In the genomic region with DNA sequence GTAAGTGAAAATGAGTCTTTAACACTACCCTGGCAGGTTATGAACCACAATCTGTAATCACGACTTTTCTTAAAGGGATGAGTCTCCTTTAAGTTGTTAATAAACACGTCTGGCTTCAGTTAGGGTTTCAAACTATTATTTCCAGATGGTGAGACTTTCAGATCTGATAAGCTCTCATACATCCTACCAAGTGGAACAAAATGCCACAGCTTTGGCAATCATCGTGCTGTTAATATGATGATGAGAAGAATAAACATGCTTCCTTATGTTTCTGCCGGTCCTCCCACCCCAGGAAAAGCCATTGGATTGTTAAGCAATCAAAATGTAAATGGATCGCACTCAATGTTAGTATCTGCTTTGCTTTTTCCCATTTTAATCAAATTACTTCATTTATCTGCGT, we compare ENCODE assay signal across 23 mouse cellular contexts. TPM values are rescaled to one million over a fixed set of nuclear protein-coding genes. Genes with fewer than 3 reads are reported as not detected.
DNase-seq lines count a peak whose midpoint lies in the region; ATAC-seq lines count a peak whose summit lies in the region.
"Had no signal": no experiment of that assay in that cellular context is flagged by ENCODE, and none has a peak within 500 bp of the region (broad histone marks: within the 10 kb centered on the region; RNA-seq: fewer than 3 reads in every experiment).

No protein-coding gene starts in this region.

- 0 out of 2 replicates have a peak overlapping the region, but pooled peaks have one; percentile 11 for H3K27ac ChIP-seq in hindbrain, embryonic 15.5 days (replicated peaks)
- no peak overlapping the region for H3K27ac ChIP-seq in hindbrain, embryonic 12.5 days
- peak overlapping the region; percentile 78 for H3K27ac ChIP-seq in neural tube, embryonic 13.5 days (replicated peaks)
- H3K27ac ChIP-seq: embryonic facial prominence, embryonic 15.5 days; liver, embryonic 12.5 days; neural tube, embryonic 12.5 days had no signal

- H3K9ac ChIP-seq in hindbrain, embryonic 15.5 days, result no peak overlapping the region
- H3K9ac ChIP-seq in hindbrain, embryonic 12.5 days, result no peak overlapping the region
- no peak overlapping the region for H3K9ac ChIP-seq in neural tube, embryonic 13.5 days
- H3K9ac ChIP-seq: embryonic facial prominence, embryonic 15.5 days; liver, embryonic 12.5 days; neural tube, embryonic 12.5 days had no signal

- intact Hi-C loops in left cerebral cortex, postnatal 10 days (cut with DNase I), result no loop called here

- no peaks in the 10 kb centered on the region for H3K9me3 ChIP-seq in hindbrain, embryonic 15.5 days
- no peaks in the 10 kb centered on the region for H3K9me3 ChIP-seq in hindbrain, embryonic 12.5 days (replicated peaks)
- H3K9me3 ChIP-seq in neural tube, embryonic 13.5 days, result no peaks in the 10 kb centered on the region
- H3K9me3 ChIP-seq: embryonic facial prominence, embryonic 15.5 days; liver, embryonic 12.5 days; neural tube, embryonic 12.5 days had no signal

- no peak for ATAC-seq in hindbrain, embryonic 15.5 days (ENCODE audit: low FRiP score, low read depth)
- ATAC-seq in hindbrain, embryonic 12.5 days (ENCODE audit: low FRiP score), result no peak
- peak; percentile 88 for ATAC-seq in neural tube, embryonic 13.5 days (ENCODE audit: low read depth)
- no peak for ATAC-seq in megakaryocyte progenitor cell, adult 5-6 weeks (replicated peaks; ENCODE audit: poor library complexity)
- ATAC-seq: activated CD4-positive, CD25-positive, alpha-beta regulatory T cell, adult 4 months; CD4-positive, CD25-positive, alpha-beta regulatory T cell, adult 4 months; intestine, postnatal 0 days; liver, embryonic 12.5 days had no signal

- no peak overlapping the region for H3K4me2 ChIP-seq in hindbrain, embryonic 15.5 days
- no peak overlapping the region for H3K4me2 ChIP-seq in hindbrain, embryonic 12.5 days (replicated peaks)
- H3K4me2 ChIP-seq in neural tube, embryonic 13.5 days, result no peak overlapping the region
- H3K4me2 ChIP-seq: embryonic facial prominence, embryonic 15.5 days; liver, embryonic 12.5 days; midbrain, embryonic 11.5 days; neural tube, embryonic 12.5 days had no signal

- peak; percentile 3 for DNase-seq in embryo, embryonic 11 days
- DNase-seq in embryo, embryonic 9.5 days (ENCODE audit: extremely low spot score), result no peak
- no peak for DNase-seq in neural tube, embryonic 10.5 days (ENCODE audit: extremely low spot score, low spot score)
- no peak for DNase-seq in left cerebral cortex, postnatal 10 days (ENCODE audit: extremely low spot score in 1 of 2, low spot score in 2 of 2)
- DNase-seq: adrenal gland, postnatal 14 days; cerebellum, adult 18-20 months; cerebellum, postnatal 25 days; gastrocnemius, postnatal 36 days; lung, adult 2 months; lung, postnatal 36 days; thymus, postnatal 25 days had no signal

- H3K36me3 ChIP-seq in hindbrain, embryonic 15.5 days, result no peaks in the 10 kb centered on the region
- no peaks in the 10 kb centered on the region for H3K36me3 ChIP-seq in hindbrain, embryonic 12.5 days
- H3K36me3 ChIP-seq in neural tube, embryonic 13.5 days, result no peaks in the 10 kb centered on the region
- H3K36me3 ChIP-seq: embryonic facial prominence, embryonic 15.5 days; liver, embryonic 12.5 days; neural tube, embryonic 12.5 days had no signal

- WGBS in hindbrain, embryonic 15.5 days, result 63% methylated on average over 6 of the region's 6 CpGs
- WGBS in hindbrain, embryonic 12.5 days, result 73% methylated on average over 6 of the region's 6 CpGs
- WGBS in neural tube, embryonic 13.5 days, result 54% methylated on average over 6 of the region's 6 CpGs

- H3K4me3 ChIP-seq in hindbrain, embryonic 15.5 days, result no peak overlapping the region
- no peak overlapping the region for H3K4me3 ChIP-seq in hindbrain, embryonic 12.5 days
- no peak overlapping the region for H3K4me3 ChIP-seq in neural tube, embryonic 13.5 days
- H3K4me3 ChIP-seq: embryonic facial prominence, embryonic 15.5 days; liver, embryonic 12.5 days; neural tube, embryonic 12.5 days had no signal

- H3K27me3 ChIP-seq in hindbrain, embryonic 15.5 days, result no peaks in the 10 kb centered on the region
- H3K27me3 ChIP-seq in hindbrain, embryonic 12.5 days, result 0 out of 2 replicates have a peak, but pooled peaks cover 3% of the 10 kb centered on the region
- H3K27me3 ChIP-seq in neural tube, embryonic 13.5 days, result no peaks in the 10 kb centered on the region
- H3K27me3 ChIP-seq: embryonic facial prominence, embryonic 15.5 days; liver, embryonic 12.5 days; neural tube, embryonic 12.5 days had no signal

- H3K4me1 ChIP-seq in hindbrain, embryonic 15.5 days (replicated peaks), result no peaks in the 10 kb centered on the region
- no peaks in the 10 kb centered on the region for H3K4me1 ChIP-seq in hindbrain, embryonic 12.5 days
- H3K4me1 ChIP-seq in neural tube, embryonic 13.5 days (replicated peaks), result peaks cover 11% of the 10 kb centered on the region
- H3K4me1 ChIP-seq: embryonic facial prominence, embryonic 15.5 days; liver, embryonic 12.5 days had no signal

RNA-seq across cellular contexts. Expression of a gene that starts 30.1 kb away (rescaled TPM):
- 37.8 and 44.5 TPM in 2 replicates for polyA plus RNA-seq in hindbrain, embryonic 15.5 days (2015; fragmentation: Nextera tagmentation; extraction: Ambion mirVana)
- 5.9 and 7.8 TPM in 2 replicates for polyA plus RNA-seq in hindbrain, embryonic 12.5 days (2016; fragmentation: Nextera tagmentation; extraction: Ambion mirVana)
- 27.4 and 29.3 TPM in 2 replicates for polyA plus RNA-seq in neural tube, embryonic 13.5 days (2015; fragmentation: Nextera tagmentation; extraction: Ambion mirVana)
- total RNA-seq in left cerebral cortex, postnatal 10 days (2021), result 100 to 1,000 TPM; 102 TPM
- 0.10 TPM in 1 of 2 replicates, not detected in the other for total RNA-seq in megakaryocyte progenitor cell, adult 5-6 weeks (2015)
- not detected in 2 replicates for total RNA-seq in megakaryocyte progenitor cell, adult 5-6 weeks (2017)
- total RNA-seq: monocyte, adult 5-6 weeks had no signal
- polyA plus RNA-seq: activated CD4-positive, CD25-positive, alpha-beta regulatory T cell, adult 4 months had no signal
